Mouse (Mus musculus): ENCODE data around the gene Fam162b. TPM values are rescaled to one million over a fixed set of nuclear protein-coding genes. Genes with fewer than 3 reads are reported as not detected.

Fam162b gene
- not detected in 2 replicates for polyA plus RNA-seq (2012; ENCODE audit: insufficient read depth, insufficient read length, low replicate concordance, missing spikeins)

GRCm38 (mm10) chr10:51590139-51590574 is at the start of gene Fam162b:
Gene Fam162b (minus strand): TSS chr10:51590517.
- TF ChIP-seq CTCF (IDR thresholded peaks at IDR 0.05; ENCODE audit: insufficient read depth, low read depth, low read length) (no peak), POLR2A (IDR thresholded peaks at IDR 0.05; ENCODE audit: insufficient read depth, low read depth, low read length) (no peak)
- Histone ChIP-seq H3K4me3 (ENCODE audit: insufficient read depth, low read depth, low read length) (no peak within 1 kb of the TSS), H3K27ac (ENCODE audit: insufficient read depth, low read depth, low read length) (no peak within 1 kb of the TSS), H3K4me1 (ENCODE audit: control insufficient read depth, insufficient read depth, low read length) (peaks cover 7% of the 10 kb centered on the region)
- WGBS = 8% methylated on average over 19 of the region's 19 CpGs

- H3K4me1 ChIP-seq (ENCODE audit: control insufficient read depth, insufficient read depth, low read length) = no peaks in the 10 kb centered on the region
- H3K27ac ChIP-seq (ENCODE audit: insufficient read depth, low read depth, low read length) = no peak within 1 kb of the TSS
- no peak within 1 kb of the TSS for H3K4me3 ChIP-seq (ENCODE audit: insufficient read depth, low read depth, low read length)
- WGBS = 39% methylated on average over 8 of the region's 8 CpGs
- TF ChIP-seq POLR2A (IDR thresholded peaks at IDR 0.05; ENCODE audit: insufficient read depth, low read depth, low read length) = no peak
- no peak for TF ChIP-seq CTCF (IDR thresholded peaks at IDR 0.05; ENCODE audit: insufficient read depth, low read depth, low read length)
Observed at GRCm38 (mm10) chr10:51631411-51632136, 41.3 kb upstream of the Fam162b start, which contains the start of gene Gprc6a. Gene Gprc6a (minus strand): TSS chr10:51631461.

GRCm38 (mm10) chr10:51621193-51621592 is 30.9 kb upstream of the Fam162b start:
- Histone ChIP-seq H3K4me3 (ENCODE audit: insufficient read depth, low read depth, low read length) (no peak overlapping the region), H3K4me1 (ENCODE audit: control insufficient read depth, insufficient read depth, low read length) (no peaks in the 10 kb centered on the region), H3K27ac (ENCODE audit: insufficient read depth, low read depth, low read length) (no peak overlapping the region)
- no peak for TF ChIP-seq POLR2A (IDR thresholded peaks at IDR 0.05; ENCODE audit: insufficient read depth, low read depth, low read length)
- 82% methylated on average over 3 of the region's 3 CpGs for whole genome bisulfite sequencing

GRCm38 (mm10) chr10:51620126-51620525 is 29.8 kb upstream of the Fam162b start:
- WGBS = 65% methylated on average over 7 of the region's 7 CpGs
- Histone ChIP-seq H3K4me3 (ENCODE audit: insufficient read depth, low read depth, low read length) (no peak overlapping the region), H3K27ac (ENCODE audit: insufficient read depth, low read depth, low read length) (no peak overlapping the region), H3K4me1 (ENCODE audit: control insufficient read depth, insufficient read depth, low read length) (no peaks in the 10 kb centered on the region)
- TF ChIP-seq POLR2A (IDR thresholded peaks at IDR 0.05; ENCODE audit: insufficient read depth, low read depth, low read length) (no peak), CTCF (IDR thresholded peaks at IDR 0.05; ENCODE audit: insufficient read depth, low read depth, low read length) (no peak)

GRCm38 (mm10) chr10:51618538-51618937 is 28.2 kb upstream of the Fam162b start:
- no peak overlapping the region for H3K27ac ChIP-seq (ENCODE audit: insufficient read depth, low read depth, low read length)
- H3K4me3 ChIP-seq (ENCODE audit: insufficient read depth, low read depth, low read length) = no peak overlapping the region
- TF ChIP-seq CTCF (IDR thresholded peaks at IDR 0.05; ENCODE audit: insufficient read depth, low read depth, low read length) (no peak), POLR2A (IDR thresholded peaks at IDR 0.05; ENCODE audit: insufficient read depth, low read depth, low read length) (no peak)
- 60% methylated on average over 2 of the region's 2 CpGs for WGBS
- no peaks in the 10 kb centered on the region for H3K4me1 ChIP-seq (ENCODE audit: control insufficient read depth, insufficient read depth, low read length)

GRCm38 (mm10) chr10:51614826-51615590 is 24.7 kb upstream of the Fam162b start:
- no peak for TF ChIP-seq CTCF (IDR thresholded peaks at IDR 0.05; ENCODE audit: insufficient read depth, low read depth, low read length)
- TF ChIP-seq POLR2A (IDR thresholded peaks at IDR 0.05; ENCODE audit: insufficient read depth, low read depth, low read length) = no peak
- H3K4me1 ChIP-seq (ENCODE audit: control insufficient read depth, insufficient read depth, low read length) = no peaks in the 10 kb centered on the region
- WGBS = 83% methylated on average over 11 of the region's 11 CpGs

GRCm38 (mm10) chr10:51613421-51613820 is 23.1 kb upstream of the Fam162b start:
- no peaks in the 10 kb centered on the region for H3K4me1 ChIP-seq (ENCODE audit: control insufficient read depth, insufficient read depth, low read length)
- no peak for TF ChIP-seq CTCF (IDR thresholded peaks at IDR 0.05; ENCODE audit: insufficient read depth, low read depth, low read length)
- no peak overlapping the region for H3K27ac ChIP-seq (ENCODE audit: insufficient read depth, low read depth, low read length)
- 74% methylated on average over 3 of the region's 3 CpGs for WGBS
- no peak overlapping the region for H3K4me3 ChIP-seq (ENCODE audit: insufficient read depth, low read depth, low read length)

More at GRCm38 (mm10) chr10:51614826-51615590, 24.7 kb upstream of the Fam162b start:
- no peak overlapping the region for H3K27ac ChIP-seq (ENCODE audit: insufficient read depth, low read depth, low read length)
- no peak overlapping the region for H3K4me3 ChIP-seq (ENCODE audit: insufficient read depth, low read depth, low read length)

GRCm38 (mm10) chr10:51611969-51612682 is 21.8 kb upstream of the Fam162b start:
- no peak overlapping the region for H3K4me3 ChIP-seq (ENCODE audit: insufficient read depth, low read depth, low read length)
- no peaks in the 10 kb centered on the region for H3K4me1 ChIP-seq (ENCODE audit: control insufficient read depth, insufficient read depth, low read length)
- TF ChIP-seq POLR2A (IDR thresholded peaks at IDR 0.05; ENCODE audit: insufficient read depth, low read depth, low read length) = no peak
- no peak for TF ChIP-seq CTCF (IDR thresholded peaks at IDR 0.05; ENCODE audit: insufficient read depth, low read depth, low read length)
- no peak overlapping the region for H3K27ac ChIP-seq (ENCODE audit: insufficient read depth, low read depth, low read length)
- 82% methylated on average over 9 of the region's 9 CpGs for WGBS
